Mouse (Mus musculus) forebrain, embryonic 15.5 days (tissue): ENCODE data around the gene Ypel4. TPM values are rescaled to one million over a fixed set of nuclear protein-coding genes. Genes with fewer than 3 reads are reported as not detected.

Source experiments
- ATAC-seq: fragments of 200-750 bp; cut with Nextera tagmentation; replicated peaks from 2 replicates; pipeline ENCODE4 v1.8.0; 2017; ENCODE audit warnings: mild to moderate bottlenecking, moderate TSS enrichment, moderate library complexity
- H3K27ac ChIP-seq: fragments of 300-500 bp; sonication (generic); replicated peaks from 2 replicates; pipeline ENCODE4 v1.5.1; 2015; ENCODE audit warnings: mild to moderate bottlenecking, inconsistent platforms
- H3K27me3 ChIP-seq: fragments of 300-500 bp; sonication (generic); 2 replicates; pipeline ENCODE4 v1.6.1; 2015; ENCODE audit warnings: inconsistent platforms
- H3K36me3 ChIP-seq: fragments of 300-500 bp; sonication (generic); 2 replicates; pipeline ENCODE4 v1.6.1; 2015; ENCODE audit warnings: mild to moderate bottlenecking, inconsistent platforms
- H3K4me1 ChIP-seq: fragments of 300-500 bp; sonication (generic); 2 replicates; pipeline ENCODE4 v1.6.1; 2015; ENCODE audit warnings: inconsistent platforms
- H3K4me2 ChIP-seq: fragments of 300-500 bp; sonication (generic); replicated peaks from 2 replicates; pipeline ENCODE4 v1.6.1; 2015; ENCODE audit warnings: mild to moderate bottlenecking, inconsistent platforms
- H3K4me3 ChIP-seq: fragments of 300-500 bp; sonication (generic); 2 replicates; pipeline ENCODE4 v1.5.1; 2015; ENCODE audit warnings: mild to moderate bottlenecking, inconsistent platforms
- H3K9ac ChIP-seq: fragments of 300-500 bp; sonication (generic); replicated peaks from 2 replicates; pipeline ENCODE4 v1.6.1; 2015; ENCODE audit warnings: mild to moderate bottlenecking, inconsistent platforms
- H3K9me3 ChIP-seq: fragments of 300-500 bp; sonication (generic); 2 replicates; pipeline ENCODE4 v1.6.1; 2016; ENCODE audit warnings: inconsistent platforms
- WGBS: fragments of 180-500 bp; shearing (Covaris S2); methylation state at CpG from one replicate; pipeline ENCODE4 v1.1.7; 2015; ENCODE audit warnings: mixed read lengths; 5-methylcytosine and 5-hydroxymethylcytosine counted together
- microRNA counts: library from miRNA; unstranded; fragments of <30 nt; microRNA quantifications from one replicate; lab custom pipeline; 2016
- microRNA-seq: library from miRNA; unstranded; fragments of <30 nt; microRNA quantifications from one replicate; pipeline ENCODE4, GENCODE M21; 2016
- polyA plus RNA-seq: library from polyadenylated mRNA; unstranded; fragments of >200 nt; fragmentation: Nextera tagmentation; extraction: Ambion mirVana; gene quantifications from 2 replicates; pipeline ENCODE4 v1.2.1, GENCODE M21; 2015

Ypel4 gene
- polyA plus RNA-seq, 1 experiment from 2014 or later, result 20.7 TPM

GRCm38 (mm10) chr2:84772454-84772853, 38.6 kb downstream of the Ypel4 start:
- Histone ChIP-seq H3K9ac (no peak overlapping the region), H3K27ac (no peak overlapping the region), H3K9me3 (no peaks in the 10 kb centered on the region), H3K27me3 (no peaks in the 10 kb centered on the region), H3K4me2 (no peak overlapping the region), H3K36me3 (no peaks in the 10 kb centered on the region), H3K4me3 (no peak overlapping the region), H3K4me1 (peaks cover 10% of the 10 kb centered on the region)
- WGBS, result 91% methylated on average over 4 of the region's 4 CpGs
- no peak for ATAC-seq

GRCm38 (mm10) chr2:84773195-84773594, 39.3 kb downstream of the Ypel4 start:
- Histone ChIP-seq H3K27ac (no peak overlapping the region), H3K9me3 (no peaks in the 10 kb centered on the region), H3K36me3 (no peaks in the 10 kb centered on the region), H3K4me3 (no peak overlapping the region), H3K4me1 (peaks cover 10% of the 10 kb centered on the region), H3K4me2 (no peak overlapping the region), H3K9ac (no peak overlapping the region), H3K27me3 (no peaks in the 10 kb centered on the region)
- WGBS, result 83% methylated on average over 5 of the region's 5 CpGs
- ATAC-seq, result no peak

GRCm38 (mm10) chr2:84774751-84775150, 40.9 kb downstream of the Ypel4 start:
- Histone ChIP-seq H3K9me3 (no peaks in the 10 kb centered on the region), H3K36me3 (no peaks in the 10 kb centered on the region), H3K4me1 (peaks cover 10% of the 10 kb centered on the region), H3K27me3 (no peaks in the 10 kb centered on the region), H3K27ac (peak overlapping the region; percentile 73), H3K4me2 (peak overlapping the region; percentile 44), H3K9ac (peak overlapping the region; percentile 31), H3K4me3 (peak overlapping the region; percentile 27)
- peak; percentile 86 for ATAC-seq
- 1% methylated on average over 14 of the region's 15 CpGs for WGBS

GRCm38 (mm10) chr2:84775241-84775640, 41.4 kb downstream of the Ypel4 start, which contains the start of gene Serping1:
TSS of gene Serping1 (minus strand) at chr2:84775444.
- ATAC-seq, result peak; percentile 44; the same call in 1 of the 2 replicates
- peak within 1 kb of the TSS; percentile 73 for H3K27ac ChIP-seq
- WGBS, result 64% methylated on average over 9 of the region's 9 CpGs
- H3K4me1 ChIP-seq, result peaks cover 10% of the 10 kb centered on the region
- H3K36me3 ChIP-seq, result no peaks in the 10 kb centered on the region
- peak within 1 kb of the TSS; percentile 44 for H3K4me2 ChIP-seq
- peak within 1 kb of the TSS; percentile 31 for H3K9ac ChIP-seq
- H3K27me3 ChIP-seq, result no peaks in the 10 kb centered on the region
- no peaks in the 10 kb centered on the region for H3K9me3 ChIP-seq
- H3K4me3 ChIP-seq, result peak within 1 kb of the TSS; percentile 27

GRCm38 (mm10) chr2:84775665-84776064, 41.8 kb downstream of the Ypel4 start:
- Histone ChIP-seq H3K4me1 (peaks cover 10% of the 10 kb centered on the region), H3K27me3 (no peaks in the 10 kb centered on the region), H3K4me3 (no peak overlapping the region), H3K27ac (peak overlapping the region; percentile 50), H3K9me3 (no peaks in the 10 kb centered on the region), H3K9ac (no peak overlapping the region), H3K36me3 (no peaks in the 10 kb centered on the region), H3K4me2 (no peak overlapping the region)
- WGBS, result 72% methylated on average over 6 of the region's 6 CpGs
- no peak for ATAC-seq

GRCm38 (mm10) chr2:84777706-84778105, 43.8 kb downstream of the Ypel4 start:
- no peak overlapping the region for H3K4me3 ChIP-seq
- peaks cover 10% of the 10 kb centered on the region for H3K4me1 ChIP-seq
- WGBS, result 44% methylated on average over 3 of the region's 3 CpGs
- no peak for ATAC-seq
- H3K27ac ChIP-seq, result no peak overlapping the region
- H3K4me2 ChIP-seq, result no peak overlapping the region
- no peaks in the 10 kb centered on the region for H3K27me3 ChIP-seq
- no peak overlapping the region for H3K9ac ChIP-seq
- no peaks in the 10 kb centered on the region for H3K9me3 ChIP-seq
- no peaks in the 10 kb centered on the region for H3K36me3 ChIP-seq

- H3K27me3 ChIP-seq, result no peaks in the 10 kb centered on the region
- no peak overlapping the region for H3K4me2 ChIP-seq
- peaks cover 7% of the 10 kb centered on the region for H3K4me1 ChIP-seq
- ATAC-seq, result no peak
- WGBS, result 69% methylated on average over 6 of the region's 6 CpGs
- H3K9me3 ChIP-seq, result no peaks in the 10 kb centered on the region
- no peaks in the 10 kb centered on the region for H3K36me3 ChIP-seq
- no peak overlapping the region for H3K27ac ChIP-seq
- no peak overlapping the region for H3K9ac ChIP-seq
- H3K4me3 ChIP-seq, result no peak overlapping the region
Observed at GRCm38 (mm10) chr2:84779210-84779609, 45.4 kb downstream of the Ypel4 start.

- Histone ChIP-seq H3K4me3 (no peak overlapping the region), H3K27ac (no peak overlapping the region), H3K36me3 (no peaks in the 10 kb centered on the region), H3K4me1 (no peaks in the 10 kb centered on the region), H3K27me3 (no peaks in the 10 kb centered on the region), H3K9me3 (no peaks in the 10 kb centered on the region), H3K4me2 (no peak overlapping the region), H3K9ac (no peak overlapping the region)
- WGBS, result 94% methylated on average over 1 of the region's 1 CpGs
- no peak for ATAC-seq
Observed at GRCm38 (mm10) chr2:84783315-84783714, 49.5 kb downstream of the Ypel4 start.

- no peak for ATAC-seq
- Histone ChIP-seq H3K4me3 (no peak overlapping the region), H3K4me1 (no peaks in the 10 kb centered on the region), H3K4me2 (no peak overlapping the region), H3K27me3 (no peaks in the 10 kb centered on the region), H3K9me3 (no peaks in the 10 kb centered on the region), H3K36me3 (no peaks in the 10 kb centered on the region), H3K27ac (no peak overlapping the region), H3K9ac (no peak overlapping the region)
- 93% methylated on average over 3 of the region's 3 CpGs for WGBS
Observed at GRCm38 (mm10) chr2:84783840-84784566, 50.1 kb downstream of the Ypel4 start.

MicroRNA genes within 50 kb of the gene (microRNA counts, 519-probe panel; counts per million panel counts)
- 4,768 counts per million, percentile 98 among the panel's probes with 10 or more counts for microRNA mmu-miR-130a (lab: Ali Mortazavi, UCI)

Small RNAs within 50 kb of the gene (microRNA-seq; reads per million reads assigned to microRNA genes)
- 26,413 reads per million, percentile 98 among the genes with 10 or more reads in this experiment for gene Mir130a

Other genes starting within 250 kb of the Ypel4 start
- gene Ctnnd1, start 83.3 kb upstream of the Ypel4 start, polyA plus RNA-seq, result 35.7 and 38.1 TPM in 2 replicates
- 0.36 and 0.41 TPM in 2 replicates for gene Btbd18, start 75.0 kb upstream of the Ypel4 start, polyA plus RNA-seq
- 251 and 270 TPM in 2 replicates for gene Selenoh, start 63.3 kb upstream of the Ypel4 start, polyA plus RNA-seq
- gene Gm28635, start 56.0 kb upstream of the Ypel4 start, polyA plus RNA-seq, result not detected in 2 replicates
- gene Med19, start 55.7 kb upstream of the Ypel4 start, polyA plus RNA-seq, result 51.7 and 54.7 TPM in 2 replicates
- 198 and 209 TPM in 2 replicates for gene Tmx2, start 54.9 kb upstream of the Ypel4 start, polyA plus RNA-seq
- gene Zdhhc5, start 18.9 kb upstream of the Ypel4 start, polyA plus RNA-seq, result 19.3 and 19.7 TPM in 2 replicates
- gene Clp1, start 6.7 kb upstream of the Ypel4 start, polyA plus RNA-seq, result 30.1 and 30.4 TPM in 2 replicates
- 5.6 TPM in 2 replicates for gene Gm19426, start 9.6 kb downstream of the Ypel4 start, polyA plus RNA-seq
- 21.7 and 25.4 TPM in 2 replicates for gene Serping1, start 41.4 kb downstream of the Ypel4 start, polyA plus RNA-seq
- 20.4 and 20.9 TPM in 2 replicates for gene Ube2l6, start 64.8 kb downstream of the Ypel4 start, polyA plus RNA-seq
- 0.14 TPM in 1 of 2 replicates, not detected in the other for gene Smtnl1, start 88.6 kb downstream of the Ypel4 start, polyA plus RNA-seq
- gene Timm10, start 92.9 kb downstream of the Ypel4 start, polyA plus RNA-seq, result 61.4 and 66.5 TPM in 2 replicates
- gene Slc43a1, start 104.8 kb downstream of the Ypel4 start, polyA plus RNA-seq, result 2.5 and 3.4 TPM in 2 replicates
- gene Rtn4rl2, start 152.7 kb downstream of the Ypel4 start, polyA plus RNA-seq, result 12.8 and 16.3 TPM in 2 replicates
- 3.8 and 4.2 TPM in 2 replicates for gene Slc43a3, start 202.5 kb downstream of the Ypel4 start, polyA plus RNA-seq
- 0.31 TPM in 1 of 2 replicates, not detected in the other for gene Prg2, start 246.4 kb downstream of the Ypel4 start, polyA plus RNA-seq